Mouse (Mus musculus): ENCODE measurements around the gene Sh2b3. TPM values are rescaled to one million over a fixed set of nuclear protein-coding genes. Genes with fewer than 3 reads are reported as not detected.
A peak's percentile ranks its signal among the peaks of the same experiment; 100 is the strongest.
"Not testable (repeated sequence)": the region's sequence is repeated elsewhere in the genome, so short reads cannot be mapped to it uniquely, and the experiment has no call there.

Sh2b3 gene
- polyA plus RNA-seq, 2 experiments = 5.4 to 7.2 TPM

- no peak overlapping the region for H3K4me2 ChIP-seq (ENCODE audit: low read depth)
- TF ChIP-seq CTCF (IDR thresholded peaks at IDR 0.05; ENCODE audit: low read depth) = no peak
- TF ChIP-seq EP300 (IDR thresholded peaks at IDR 0.05; ENCODE audit: low read depth) = no peak
- no peak overlapping the region for H3K4me3 ChIP-seq (ENCODE audit: insufficient read depth in 1 of 2, low read depth in 2 of 2, low read length in 2 of 2)
- H3K27ac ChIP-seq = no peak overlapping the region
- H3K4me1 ChIP-seq (replicated peaks; ENCODE audit: control insufficient read depth in 2 of 2, insufficient read depth in 2 of 2, low read length in 1 of 2) = peaks cover 0 to 3% of the 10 kb centered on the region in 2 experiments; a peak in 2 of 4 replicates
- 73% methylated on average over 9 of the region's 9 CpGs for WGBS (ENCODE audit: insufficient replicate concordance)
- ATAC-seq (ENCODE audit: insufficient read depth) (peak; percentile 53), DNase-seq (ENCODE audit: low read depth in 3 of 3, low spot score in 3 of 3) (no peak)
- no peaks in the 10 kb centered on the region for H3K36me3 ChIP-seq (replicated peaks; ENCODE audit: control insufficient read depth, insufficient read depth, low read depth)
- no peaks in the 10 kb centered on the region for H3K9me3 ChIP-seq (ENCODE audit: control insufficient read depth, low read length)
- no peak overlapping the region for H3K9ac ChIP-seq (replicated peaks)
- H3K27me3 ChIP-seq (ENCODE audit: control insufficient read depth, insufficient read depth, low read length) = no peaks in the 10 kb centered on the region
Measured at GRCm38 (mm10) chr5:121853368-121854051, 16.1 kb upstream of the Sh2b3 start.

DNA sequence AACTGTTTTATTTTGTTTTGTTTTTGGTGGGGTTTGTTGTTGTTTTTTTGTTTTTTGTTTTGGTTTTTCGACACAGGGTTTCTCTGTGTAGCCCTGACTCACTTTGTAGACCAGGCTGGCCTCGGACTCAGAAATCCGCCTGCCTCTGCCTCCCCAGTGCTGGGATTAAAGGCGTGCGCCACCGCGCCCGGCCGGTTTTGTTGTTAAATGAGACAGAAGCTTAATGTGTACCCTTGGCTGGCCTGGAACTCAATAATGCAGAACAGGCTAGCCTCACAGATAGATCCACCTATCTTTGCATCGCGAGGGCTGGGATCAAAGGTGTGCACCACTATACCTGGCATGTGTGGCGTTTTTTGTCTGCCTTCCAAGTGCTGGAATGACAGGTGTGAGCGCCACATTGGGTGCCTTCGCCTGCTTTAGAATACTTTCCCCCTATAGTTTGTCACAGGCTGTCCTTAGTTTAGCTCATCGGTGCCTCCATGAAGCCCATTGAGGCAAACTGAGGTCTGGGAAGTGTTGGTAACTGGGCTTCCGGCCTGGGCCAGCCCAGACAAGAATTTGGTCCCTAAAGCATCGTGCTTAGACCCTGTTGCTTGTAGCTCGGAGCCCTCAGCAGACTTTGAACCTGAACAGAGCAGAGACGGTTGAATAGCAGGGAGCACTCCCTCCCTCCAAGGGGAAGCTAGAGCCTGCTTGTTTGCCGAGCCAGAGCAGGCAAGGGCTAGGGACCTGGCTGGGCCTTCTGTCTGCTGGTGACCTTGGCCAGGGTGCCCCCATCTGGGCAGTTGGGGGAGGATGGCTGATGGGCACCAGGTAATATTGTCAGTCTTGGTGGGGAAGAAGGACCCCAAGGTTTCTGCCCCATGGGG is 12.3 kb upstream of the Sh2b3 start:
- ATAC-seq (ENCODE audit: insufficient read depth) (no peak), DNase-seq (ENCODE audit: low read depth in 3 of 3, low spot score in 3 of 3) (no peak)
- H3K9me3 ChIP-seq (ENCODE audit: control insufficient read depth, low read length) = no peaks in the 10 kb centered on the region
- peak overlapping the region; percentile 96 for H3K4me2 ChIP-seq (ENCODE audit: low read depth)
- no peak overlapping the region for H3K27ac ChIP-seq
- peaks cover 0 to 6% of the 10 kb centered on the region in 2 experiments; a peak in 3 of 4 replicates for H3K4me1 ChIP-seq (replicated peaks; ENCODE audit: control insufficient read depth in 2 of 2, insufficient read depth in 2 of 2, low read length in 1 of 2)
- WGBS (ENCODE audit: insufficient replicate concordance) = 41% methylated on average over 20 of the region's 20 CpGs
- H3K27me3 ChIP-seq (ENCODE audit: control insufficient read depth, insufficient read depth, low read length) = no peaks in the 10 kb centered on the region
- TF ChIP-seq EP300 (IDR thresholded peaks at IDR 0.05; ENCODE audit: low read depth) (no peak), CTCF (IDR thresholded peaks at IDR 0.05; ENCODE audit: low read depth) (peak; percentile 15; the same call in 1 of the 2 replicates)
- peak overlapping the region; percentile 15; the same call in 1 of the 2 replicates for H3K9ac ChIP-seq (replicated peaks)
- no peaks in the 10 kb centered on the region for H3K36me3 ChIP-seq (replicated peaks; ENCODE audit: control insufficient read depth, insufficient read depth, low read depth)
- H3K4me3 ChIP-seq (ENCODE audit: insufficient read depth in 1 of 2, low read depth in 2 of 2, low read length in 2 of 2) = peak overlapping the region; percentile 71 to 79

- H3K4me2 ChIP-seq (ENCODE audit: low read depth) = peak within 1 kb of the TSS; percentile 96
- TF ChIP-seq EP300 (IDR thresholded peaks at IDR 0.05; ENCODE audit: low read depth) = no peak
- no peak for TF ChIP-seq CTCF (IDR thresholded peaks at IDR 0.05; ENCODE audit: low read depth)
- no peaks in the 10 kb centered on the region for H3K9me3 ChIP-seq (ENCODE audit: control insufficient read depth, low read length)
- H3K36me3 ChIP-seq (replicated peaks; ENCODE audit: control insufficient read depth, insufficient read depth, low read depth) = no peaks in the 10 kb centered on the region
- H3K9ac ChIP-seq (replicated peaks) = peak within 1 kb of the TSS; percentile 67
- peak within 1 kb of the TSS; percentile 44; the same call in 1 of the 2 replicates for H3K27ac ChIP-seq
- H3K4me3 ChIP-seq (ENCODE audit: insufficient read depth in 1 of 2, low read depth in 2 of 2, low read length in 2 of 2) = peak within 1 kb of the TSS; percentile 71 to 79
- 1% methylated on average over 36 of the region's 42 CpGs for WGBS (ENCODE audit: insufficient replicate concordance)
- H3K4me1 ChIP-seq (replicated peaks; ENCODE audit: control insufficient read depth in 2 of 2, insufficient read depth in 2 of 2, low read length in 1 of 2) = peaks cover 0 to 6% of the 10 kb centered on the region in 2 experiments; a peak in 3 of 4 replicates
- DNase-seq (ENCODE audit: low read depth in 3 of 3, low spot score in 3 of 3) = peak; percentile 77 to 82 (median 80)
- peak; percentile 89 for ATAC-seq (ENCODE audit: insufficient read depth)
- peaks cover 1% of the 10 kb centered on the region for H3K27me3 ChIP-seq (ENCODE audit: control insufficient read depth, insufficient read depth, low read length)
Measured at GRCm38 (mm10) chr5:121848743-121849142, 11.3 kb upstream of the Sh2b3 start, which contains the start of gene Pheta1. TSS of gene Pheta1 (plus strand) at chr5:121848984.

DNA sequence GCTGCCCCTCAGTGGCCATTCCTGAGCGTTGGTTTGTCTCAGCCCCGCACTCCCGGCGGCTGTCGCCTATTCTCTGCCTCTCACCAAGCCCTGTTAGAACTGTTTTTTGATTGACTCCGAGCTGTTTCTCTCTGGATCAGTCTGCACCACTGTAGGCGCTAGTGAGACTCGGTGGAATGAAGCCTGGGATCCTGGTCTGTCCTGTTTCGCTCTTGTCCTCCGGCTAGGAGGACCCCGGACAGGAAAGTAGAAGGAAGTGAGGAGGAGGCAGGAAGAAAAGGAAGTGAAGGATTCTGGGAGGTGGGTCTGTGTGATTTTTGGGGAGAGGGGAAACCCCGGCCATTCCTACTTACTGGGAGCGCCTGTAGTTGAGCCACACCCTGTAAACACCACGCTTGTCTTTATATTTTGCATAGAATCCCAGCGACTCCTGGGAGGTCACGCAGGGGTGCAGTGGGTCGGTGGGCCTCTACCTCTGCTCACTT is 10.6 kb upstream of the Sh2b3 start:
- Histone ChIP-seq H3K9me3 (ENCODE audit: control insufficient read depth, low read length) (no peaks in the 10 kb centered on the region), H3K4me3 (ENCODE audit: insufficient read depth in 1 of 2, low read depth in 2 of 2, low read length in 2 of 2) (peak overlapping the region; percentile 58 to 79), H3K4me1 (replicated peaks; ENCODE audit: control insufficient read depth in 2 of 2, insufficient read depth in 2 of 2, low read length in 1 of 2) (peaks cover 0 to 10% of the 10 kb centered on the region in 2 experiments; a peak in 3 of 4 replicates), H3K9ac (replicated peaks) (peak overlapping the region; percentile 67), H3K27ac (peak overlapping the region; percentile 44; the same call in 1 of the 2 replicates), H3K27me3 (ENCODE audit: control insufficient read depth, insufficient read depth, low read length) (peaks cover 7% of the 10 kb centered on the region), H3K4me2 (ENCODE audit: low read depth) (peak overlapping the region; percentile 96), H3K36me3 (replicated peaks; ENCODE audit: control insufficient read depth, insufficient read depth, low read depth) (no peaks in the 10 kb centered on the region)
- under 1% methylated on average over 17 of the region's 17 CpGs for WGBS (ENCODE audit: insufficient replicate concordance)
- DNase-seq (ENCODE audit: low read depth in 3 of 3, low spot score in 3 of 3) (no peak), ATAC-seq (ENCODE audit: insufficient read depth) (peak; percentile 55; the same call in 1 of the 2 replicates)
- TF ChIP-seq EP300 (IDR thresholded peaks at IDR 0.05; ENCODE audit: low read depth) = no peak
- peak; percentile 40 for TF ChIP-seq CTCF (IDR thresholded peaks at IDR 0.05; ENCODE audit: low read depth)

DNA sequence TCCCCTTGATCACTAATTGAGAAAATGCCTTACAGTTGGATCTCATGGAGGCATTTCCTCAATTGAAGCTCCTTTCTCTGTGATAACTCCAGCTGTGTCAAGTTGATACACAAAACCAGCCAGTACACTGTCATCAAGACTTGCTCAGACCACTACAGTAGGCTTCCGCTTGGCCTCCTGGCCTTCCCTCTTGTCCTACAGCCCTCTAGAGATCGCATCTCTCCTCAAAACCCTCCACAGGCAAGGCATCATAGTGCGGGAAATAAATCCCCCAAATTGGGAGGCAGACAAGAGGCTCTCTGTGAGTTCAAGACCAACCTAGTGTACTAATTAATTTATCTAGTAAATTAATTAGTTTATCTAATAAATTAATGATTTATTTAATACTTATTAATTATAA is 9.8 kb upstream of the Sh2b3 start:
- ATAC-seq (ENCODE audit: insufficient read depth); H3K27ac ChIP-seq; H3K4me2 ChIP-seq (ENCODE audit: low read depth); H3K9me3 ChIP-seq (ENCODE audit: control insufficient read depth, low read length); H3K4me3 ChIP-seq (ENCODE audit: insufficient read depth in 1 of 2, low read depth in 2 of 2, low read length in 2 of 2); H3K36me3 ChIP-seq (replicated peaks; ENCODE audit: control insufficient read depth, insufficient read depth, low read depth); H3K9ac ChIP-seq (replicated peaks); DNase-seq (ENCODE audit: low read depth in 3 of 3, low spot score in 3 of 3); H3K27me3 ChIP-seq (ENCODE audit: control insufficient read depth, insufficient read depth, low read length): not testable (repeated sequence)
- WGBS (ENCODE audit: insufficient replicate concordance) = 44% methylated on average over 3 of the region's 3 CpGs
- peaks cover 0 to 11% of the 10 kb centered on the region in 2 experiments; a peak in 3 of 4 replicates for H3K4me1 ChIP-seq (replicated peaks; ENCODE audit: control insufficient read depth in 2 of 2, insufficient read depth in 2 of 2, low read length in 1 of 2)

Measured in liver, embryonic 14.5 days (tissue).